Mouse (Mus musculus) myocyte (in vitro differentiated cells): ENCODE results near the gene Rassf3.

ENCODE experiments used
- E2F4 ChIP-seq: IDR thresholded peaks from one replicate; pipeline ENCODE4 v1.6.1; 2011; ENCODE audit warnings: mild to moderate bottlenecking, control low read depth, moderate library complexity; ENCODE audit not compliant: insufficient read depth
- MAX ChIP-seq: IDR thresholded peaks from one replicate; pipeline ENCODE4 v1.6.1; 2011; ENCODE audit warnings: low read depth, mild to moderate bottlenecking, control low read depth
- MYOG ChIP-seq, 3 experiments: IDR thresholded peaks; one replicate each; pipeline ENCODE4 v1.6.1; 2011; ENCODE audit warnings: control low read depth in 2 of 3, low read depth in 2 of 3, mild to moderate bottlenecking in 2 of 3; ENCODE audit not compliant: insufficient read length in 2 of 3, control insufficient read depth in 1 of 3, insufficient read depth in 1 of 3
- POLR2A ChIP-seq: IDR thresholded peaks from one replicate; pipeline ENCODE4 v1.6.1; 2011; ENCODE audit warnings: low read depth, mild to moderate bottlenecking, control low read depth, moderate library complexity; ENCODE audit not compliant: insufficient read length
- POLR2AphosphoS2 ChIP-seq: IDR thresholded peaks from one replicate; pipeline ENCODE4 v1.6.1; 2011; ENCODE audit warnings: low read depth, control low read depth; ENCODE audit not compliant: insufficient read length

- TF ChIP-seq E2F4: no peak
- no peak for TF ChIP-seq MAX
- no peak for TF ChIP-seq POLR2A
- TF ChIP-seq POLR2AphosphoS2: no peak
- no peak for TF ChIP-seq MYOG (IDR thresholded peaks at IDR 0.05; ENCODE audit: control insufficient read depth in 1 of 3, insufficient read depth in 1 of 3, insufficient read length in 2 of 3, low read depth in 2 of 3)
Observed at GRCm38 (mm10) chr10:121385695-121386094, 90.5 kb downstream of the Rassf3 start.
